Mouse (Mus musculus): Measurements from ENCODE around the gene Rhox12. TPM values are rescaled to one million over a fixed set of nuclear protein-coding genes. Genes with fewer than 3 reads are reported as not detected.

The Rhox12 gene
- polyA plus RNA-seq, 1 experiment from 2014 or later: not detected

DNA sequence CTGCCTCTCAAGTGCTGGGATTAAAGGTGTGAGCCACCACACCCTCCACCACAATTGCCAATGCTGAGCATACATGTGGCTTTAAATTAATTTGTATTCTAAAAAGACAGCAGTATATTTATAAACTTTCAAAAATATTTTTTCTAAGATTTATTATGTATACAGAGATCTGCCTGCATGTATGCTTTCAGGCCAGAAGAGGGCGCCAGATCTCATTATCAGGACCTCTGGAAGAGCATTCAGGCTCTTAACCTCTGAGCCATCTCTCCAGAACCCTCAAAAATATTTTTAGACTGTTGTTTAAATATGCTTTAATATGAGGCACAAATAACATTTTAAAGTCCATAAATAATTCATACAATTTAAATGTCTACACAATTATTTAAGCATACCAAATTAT, 49.2 kb downstream of the Rhox12 start:
- Histone ChIP-seq H3K9ac (ENCODE audit: low read depth, low read length) (no peak overlapping the region), H3K4me1 (replicated peaks; ENCODE audit: control insufficient read depth, insufficient read depth, low read length) (no peaks in the 10 kb centered on the region), H3K36me3 (ENCODE audit: control insufficient read depth, insufficient read depth) (no peaks in the 10 kb centered on the region), H3K4me2 (replicated peaks; ENCODE audit: low read depth) (no peak overlapping the region), H3K4me3 (ENCODE audit: low read depth, low read length) (no peak overlapping the region), H3K9me3 (ENCODE audit: control insufficient read depth) (no peaks in the 10 kb centered on the region), H3K27ac (ENCODE audit: low read depth, low read length) (no peak overlapping the region), H3K27me3 (replicated peaks; ENCODE audit: control insufficient read depth, insufficient read depth, low read length) (no peaks in the 10 kb centered on the region)
- no peak for ATAC-seq
- peak; percentile 62 for TF ChIP-seq CTCF (IDR thresholded peaks at IDR 0.05; ENCODE audit: low read depth)
- 0% methylated on average over 1 of the region's 1 CpGs for WGBS

Other genes starting within 250 kb of the Rhox12 start
- gene Rhox8, start 232.0 kb downstream of the Rhox12 start, polyA plus RNA-seq (2015; fragmentation: Nextera tagmentation; extraction: Ambion mirVana): not detected in 2 replicates
- not detected in 2 replicates for gene Rhox7b, start 213.7 kb downstream of the Rhox12 start, polyA plus RNA-seq (2015; fragmentation: Nextera tagmentation; extraction: Ambion mirVana)
- not detected in 2 replicates for gene Rhox9, start 209.1 kb downstream of the Rhox12 start, polyA plus RNA-seq (2015; fragmentation: Nextera tagmentation; extraction: Ambion mirVana)
- gene Btg1-ps1, start 92.1 kb downstream of the Rhox12 start, polyA plus RNA-seq (2015; fragmentation: Nextera tagmentation; extraction: Ambion mirVana): not detected in 2 replicates
- not detected in 2 replicates for gene Btg1-ps2, start 67.8 kb downstream of the Rhox12 start, polyA plus RNA-seq (2015; fragmentation: Nextera tagmentation; extraction: Ambion mirVana)
- gene Rhox10, start 44.4 kb downstream of the Rhox12 start, polyA plus RNA-seq (2015; fragmentation: Nextera tagmentation; extraction: Ambion mirVana): not detected in 2 replicates
- gene Rhox11, start 25.8 kb downstream of the Rhox12 start, polyA plus RNA-seq (2015; fragmentation: Nextera tagmentation; extraction: Ambion mirVana): not detected in 2 replicates
- not detected in 2 replicates for gene Rhox13, start 10.3 kb upstream of the Rhox12 start, polyA plus RNA-seq (2015; fragmentation: Nextera tagmentation; extraction: Ambion mirVana)
- 2.7 and 2.8 TPM in 2 replicates for gene Zbtb33, start 78.9 kb upstream of the Rhox12 start, polyA plus RNA-seq (2015; fragmentation: Nextera tagmentation; extraction: Ambion mirVana)
- gene Tmem255a, start 141.5 kb upstream of the Rhox12 start, polyA plus RNA-seq (2015; fragmentation: Nextera tagmentation; extraction: Ambion mirVana): 7.6 and 8.7 TPM in 2 replicates
- not detected in 2 replicates for gene Atp1b4, start 205.3 kb upstream of the Rhox12 start, polyA plus RNA-seq (2015; fragmentation: Nextera tagmentation; extraction: Ambion mirVana)

All from intestine, postnatal 0 days (tissue).